Mouse (Mus musculus) gastrocnemius, postnatal 25 days (tissue): ENCODE results near the gene Sntb2. TPM values are rescaled to one million over a fixed set of nuclear protein-coding genes. Genes with fewer than 3 reads are reported as not detected.
"Not testable (repeated sequence)": the region's sequence is repeated elsewhere in the genome, so short reads cannot be mapped to it uniquely, and the experiment has no call there.

Source experiments
- DNase-seq: peaks from one replicate; pipeline ENCODE4 v3.0.0; 2022
- long read RNA-seq, 2 experiments: library from polyadenylated mRNA; stranded (forward); transcript quantifications; one replicate each; pipeline ENCODE4 v2.0.0; 2021
- total RNA-seq, 2 experiments: library from RNA; stranded (reverse); gene quantifications; 1 replicate in 1 of 2; 2 replicates in 1 of 2; pipeline ENCODE4 v1.2.3; 2021

Sntb2 gene
- total RNA-seq: 1 to 10 TPM; 6.1 to 6.9 TPM
- long read RNA-seq, experiment 1, partial matches to known transcripts: 0 of 1 reads
- long read RNA-seq, experiment 1, other reads (novel, unspliced or antisense): 1 of 1 reads
- long read RNA-seq, experiment 2, full-length matches to known transcripts: 2 of 3 reads
- long read RNA-seq, experiment 2, partial matches to known transcripts: 0 of 3 reads
- long read RNA-seq, experiment 2, other reads (novel, unspliced or antisense): 1 of 3 reads

DNA sequence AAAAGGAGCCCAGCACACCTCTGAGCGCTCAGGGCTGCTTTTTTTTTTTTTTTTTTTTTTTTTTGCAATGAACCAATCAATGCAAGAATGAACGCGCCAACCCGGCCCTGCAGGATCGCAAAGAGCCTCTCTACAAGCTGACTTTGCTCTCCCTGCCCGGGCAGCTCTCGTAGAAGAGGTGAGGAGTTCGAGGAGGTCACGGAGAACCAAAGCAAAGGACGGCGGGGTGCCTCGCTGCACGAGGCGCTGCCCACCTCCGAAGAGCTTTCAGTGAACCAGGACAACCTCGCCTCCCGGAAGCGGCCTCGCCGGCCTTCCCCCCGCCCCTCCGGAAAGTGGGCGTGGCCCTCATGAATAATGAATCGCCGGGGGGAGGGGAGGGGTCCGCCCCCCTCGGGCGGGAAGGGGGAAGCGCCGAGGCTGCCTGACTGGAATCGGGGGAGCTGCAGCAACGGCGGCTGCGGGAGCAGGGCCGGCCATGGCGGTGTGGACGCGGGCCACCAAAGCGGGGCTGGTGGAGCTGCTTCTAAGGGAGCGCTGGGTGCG is at the start of gene Sntb2:
Sntb2 (plus strand) TSS at position 427 of the 546 bp plus-strand sequence.
- DNase-seq: peak; percentile 94

DNA sequence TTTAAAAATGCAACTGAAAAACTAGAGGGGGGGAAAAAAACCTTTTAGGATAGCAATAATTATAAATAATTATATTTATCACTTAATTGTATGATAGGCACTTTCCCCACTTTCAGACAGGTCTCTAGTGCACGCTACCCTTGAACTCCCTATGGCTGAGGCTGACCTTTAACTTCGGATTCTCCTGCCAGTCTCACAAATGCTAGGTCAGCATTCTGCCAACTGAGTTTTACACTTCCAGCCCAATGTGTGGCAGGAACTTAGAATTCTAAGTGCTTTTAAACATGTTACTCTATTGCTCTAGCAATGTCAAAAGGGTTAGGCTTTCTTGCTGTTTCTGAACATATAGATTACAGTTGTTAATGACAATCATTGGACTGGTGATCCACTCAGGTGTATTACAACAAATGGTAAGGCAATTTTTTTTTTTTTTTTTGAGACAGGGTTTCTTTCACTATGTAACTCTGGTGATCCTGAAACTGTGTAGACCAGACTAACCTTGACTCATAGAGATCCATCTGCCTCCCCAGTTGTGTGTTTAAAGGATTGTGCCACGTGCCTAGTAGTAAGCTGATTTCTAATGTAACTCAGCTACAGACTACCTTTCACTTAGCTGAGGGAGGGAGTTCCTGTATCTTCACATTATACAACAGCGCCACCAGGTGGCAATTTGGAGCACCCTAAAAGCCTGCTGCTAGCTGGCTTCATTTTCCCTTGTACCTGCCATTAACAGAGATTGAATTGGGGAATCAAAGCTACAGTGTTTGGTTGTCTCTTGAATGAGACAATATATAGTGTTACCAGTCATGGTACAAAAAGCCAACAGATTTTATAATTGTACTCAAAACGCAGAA is 48.0 kb upstream of the Sntb2 start:
- DNase-seq: peak; percentile 40

DNA sequence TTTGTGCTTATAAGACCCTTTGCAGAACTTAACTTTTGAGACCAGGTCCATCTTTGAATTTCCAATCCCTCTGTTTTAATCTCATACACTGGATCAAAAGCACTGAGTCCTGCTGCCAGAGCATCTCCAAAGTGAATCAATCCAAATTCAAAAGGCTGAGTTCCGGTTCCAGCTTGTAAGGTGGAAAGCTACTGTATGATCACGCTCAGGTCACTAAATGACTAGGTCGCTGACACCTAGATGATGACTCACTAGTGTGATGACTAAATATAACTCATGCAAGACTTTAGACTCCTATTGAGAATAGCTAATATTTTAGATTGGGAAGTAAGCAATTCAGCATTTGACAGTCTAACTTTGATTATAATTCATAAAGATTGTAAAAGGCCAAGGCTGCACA is 46.7 kb upstream of the Sntb2 start:
- DNase-seq: no peak

DNA sequence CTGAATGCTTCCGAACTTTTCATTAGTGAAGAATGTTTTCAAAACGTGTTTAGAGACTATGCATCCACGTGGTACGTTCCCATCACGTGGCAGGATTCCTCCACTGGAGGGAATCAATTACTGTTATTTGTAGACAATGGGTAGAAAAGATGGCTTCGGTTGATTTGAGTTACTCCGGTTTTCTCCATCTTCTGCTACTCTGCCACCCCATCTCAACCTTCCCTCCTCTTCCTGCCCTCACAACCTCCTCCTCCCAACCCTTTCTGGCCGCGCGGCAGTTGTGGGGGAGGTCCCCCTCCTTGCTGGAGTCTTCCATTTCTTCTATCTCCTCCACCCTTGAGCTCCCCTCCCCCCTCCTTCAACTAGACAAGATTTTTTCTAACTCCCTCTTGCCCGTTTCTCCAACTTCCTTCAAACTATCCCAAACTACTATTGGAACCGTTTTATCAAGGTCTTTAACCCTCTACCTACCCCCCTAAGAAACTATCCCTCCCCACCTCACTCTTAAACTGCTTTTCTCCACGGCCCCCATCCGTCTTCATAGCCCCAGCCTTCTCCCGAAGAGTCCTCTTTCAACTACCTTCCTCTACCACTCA is 43.2 kb upstream of the Sntb2 start:
- no peak for DNase-seq

DNA sequence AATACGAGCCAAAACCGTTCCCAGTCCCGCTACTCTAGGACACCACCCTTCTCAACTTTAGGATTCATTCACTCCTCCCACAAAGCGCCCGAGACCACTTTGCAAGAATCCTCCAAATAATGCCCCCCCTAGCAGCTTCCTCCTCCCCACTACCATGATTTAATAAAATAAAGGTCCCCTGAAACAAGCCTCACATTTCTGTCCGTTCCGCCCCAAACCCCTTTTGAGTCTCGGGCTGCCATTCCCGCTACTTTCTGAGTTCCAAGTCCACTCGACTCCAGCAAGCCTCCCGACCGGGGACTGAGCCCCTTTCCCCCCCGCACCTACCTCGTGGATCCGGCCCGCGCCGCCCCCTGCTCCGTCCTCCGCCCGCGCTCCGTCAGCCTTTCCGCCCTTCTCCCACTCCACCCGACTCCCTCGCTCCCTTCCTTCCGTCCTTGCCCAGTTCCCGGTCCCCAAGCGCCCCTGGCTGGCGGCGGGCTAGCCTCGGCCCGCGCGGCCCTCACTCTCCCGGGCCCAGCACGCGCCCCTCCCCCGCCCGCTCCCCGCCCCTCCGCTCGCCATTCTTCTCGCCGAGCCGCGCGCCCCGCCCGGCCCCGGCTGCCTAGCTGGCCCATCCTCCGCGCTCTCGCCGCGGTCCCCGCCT is 42.6 kb upstream of the Sntb2 start:
- peak; percentile 50 for DNase-seq

DNA sequence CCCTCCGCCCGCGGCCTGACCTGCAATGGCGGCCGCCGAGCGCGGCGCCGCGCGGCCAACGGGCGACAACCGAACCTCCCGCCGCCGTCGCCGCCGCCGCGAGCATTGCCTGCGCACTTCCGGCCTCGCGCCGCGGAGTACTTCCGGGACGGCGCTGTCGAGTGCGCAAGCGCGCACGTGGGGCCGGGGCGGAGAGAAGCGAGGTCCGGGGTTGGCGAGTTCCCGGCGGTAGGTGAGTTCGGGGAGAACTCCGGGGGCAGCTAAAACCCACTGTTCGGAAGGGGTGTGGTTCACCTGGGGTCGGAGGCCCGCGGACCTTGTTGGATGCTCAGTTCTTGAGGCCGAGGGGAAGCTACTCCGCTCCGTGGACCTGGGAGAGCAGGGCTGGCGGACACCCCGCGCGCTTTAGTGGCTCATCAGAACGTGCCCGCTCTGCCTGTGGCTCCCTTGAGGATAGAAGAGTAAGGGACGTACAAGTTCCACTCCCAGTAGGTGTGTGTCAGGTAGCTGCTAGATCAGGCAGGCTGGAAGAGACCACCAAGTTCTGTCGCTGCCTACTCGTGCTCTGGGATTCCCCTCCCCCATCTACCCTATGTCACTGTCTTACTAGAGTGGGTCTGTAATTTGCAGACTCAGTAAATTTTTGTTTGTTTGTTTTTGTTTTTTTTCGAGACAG is 41.9 kb upstream of the Sntb2 start, which contains the start of gene Utp4:
Utp4 (plus strand) TSS at position 156 of the 676 bp plus-strand sequence.
- peak; percentile 86 for DNase-seq

DNA sequence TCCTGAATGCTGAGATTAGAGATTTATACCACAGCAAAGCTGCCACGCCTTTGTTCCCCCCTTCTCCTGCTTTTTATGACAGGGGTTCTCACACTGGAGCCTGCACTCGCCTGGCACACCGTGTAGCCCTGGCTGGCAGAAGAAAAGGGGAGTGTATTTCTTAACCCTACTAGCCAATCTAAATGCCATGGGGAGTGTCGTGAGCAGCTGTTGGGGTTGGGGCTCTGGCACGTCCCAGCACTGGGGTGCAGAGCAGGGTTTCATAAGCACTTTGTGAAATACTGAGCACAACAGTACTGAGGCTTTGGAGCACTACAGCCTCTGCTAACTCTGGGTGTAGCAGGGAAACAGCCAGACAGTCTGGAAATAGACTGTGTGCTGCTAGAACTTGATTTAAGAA is 36.1 kb upstream of the Sntb2 start:
- no peak for DNase-seq

DNA sequence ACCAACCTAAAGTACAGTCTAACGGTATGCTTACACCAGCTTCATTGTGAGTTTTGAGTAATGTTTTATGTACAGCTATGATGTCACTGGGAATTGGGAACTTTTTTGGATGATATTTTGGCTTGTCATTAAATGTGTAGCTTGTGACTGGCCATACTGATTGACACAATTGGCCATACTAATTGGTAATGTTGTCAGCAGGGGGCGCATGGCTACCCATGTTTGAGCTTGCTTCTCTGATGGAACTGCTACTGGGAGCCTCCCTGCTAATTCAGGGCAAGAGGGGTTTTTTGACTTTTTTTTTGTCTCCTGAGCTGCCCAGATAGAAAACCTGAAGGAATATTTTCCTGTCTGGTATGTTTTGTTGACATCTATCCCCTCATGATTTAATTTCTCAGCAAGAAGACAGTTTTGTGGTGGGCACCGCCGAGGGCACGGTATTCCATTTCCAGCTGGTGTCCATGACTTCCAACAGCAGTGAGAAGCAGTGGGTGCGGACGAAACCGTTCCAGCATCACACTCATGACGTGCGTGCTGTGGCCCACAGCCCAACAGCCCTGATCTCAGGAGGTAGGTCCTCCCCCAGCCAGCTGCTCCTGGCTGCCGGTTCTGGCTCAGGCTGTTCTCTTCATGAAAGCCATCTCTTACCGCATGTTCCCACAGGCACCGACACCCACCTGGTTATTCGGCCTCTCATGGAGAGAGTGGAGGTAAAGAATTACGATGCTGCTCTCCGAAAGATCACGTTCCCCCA is 29.6 kb upstream of the Sntb2 start:
- peak; percentile 52 for DNase-seq

DNA sequence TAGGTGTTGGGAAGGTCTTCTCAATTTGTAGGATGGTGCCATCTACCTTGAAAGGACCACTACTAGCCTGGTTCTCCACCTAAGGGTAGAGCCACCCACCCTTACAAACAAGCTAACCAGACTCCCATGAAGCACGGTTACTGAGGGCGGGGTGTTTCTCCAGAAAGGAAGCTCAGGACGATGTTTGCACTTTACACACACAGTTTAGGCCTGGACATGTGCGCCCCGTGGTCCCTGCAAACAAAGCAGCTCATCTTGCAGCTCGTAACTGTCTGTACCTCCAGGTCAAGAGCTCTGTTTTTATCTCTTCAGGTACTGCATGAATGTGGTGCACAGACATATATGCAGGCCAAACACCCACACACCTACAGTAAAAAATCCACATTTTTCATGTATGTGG is 28.9 kb upstream of the Sntb2 start:
- no peak for DNase-seq

DNA sequence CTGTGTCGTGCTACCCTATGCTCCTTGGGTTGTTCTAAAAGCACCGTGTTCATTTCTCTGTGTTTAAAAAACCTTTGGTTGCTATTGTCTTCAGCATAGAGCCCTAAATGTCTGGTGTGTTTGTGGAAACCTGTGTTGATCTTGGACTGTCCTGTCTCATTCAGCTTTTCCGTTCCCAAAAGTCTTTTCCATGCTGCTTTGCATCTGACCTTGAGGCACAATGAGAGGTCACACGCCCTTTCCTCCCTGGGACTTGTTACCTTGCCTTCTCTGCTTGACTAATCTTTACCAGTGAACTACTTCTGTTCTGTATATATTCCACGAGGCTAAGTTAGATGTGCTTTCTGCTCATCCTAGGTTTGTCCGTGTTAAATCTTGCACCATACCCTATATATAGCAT is 28.1 kb upstream of the Sntb2 start:
- no peak for DNase-seq

DNA sequence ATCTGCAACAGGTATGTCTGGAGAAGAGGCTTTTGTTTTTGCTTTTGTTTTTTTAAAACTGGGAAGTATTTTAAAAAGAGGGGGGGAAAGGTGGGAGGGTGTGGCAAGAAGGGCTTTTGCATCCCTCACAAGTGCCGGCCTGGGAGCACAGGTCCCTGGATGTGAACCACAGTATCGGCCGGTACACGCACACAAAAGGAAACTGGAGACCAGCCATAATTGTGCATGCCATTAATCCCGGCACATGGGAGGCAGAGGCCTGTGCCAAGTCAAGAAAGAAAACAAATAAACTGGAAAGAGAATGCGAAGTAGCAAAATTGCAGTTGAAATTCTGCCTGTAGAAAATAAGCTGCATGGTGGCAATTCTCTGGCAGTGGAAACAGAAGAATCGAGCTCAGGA is 27.3 kb upstream of the Sntb2 start:
- no peak for DNase-seq

DNA sequence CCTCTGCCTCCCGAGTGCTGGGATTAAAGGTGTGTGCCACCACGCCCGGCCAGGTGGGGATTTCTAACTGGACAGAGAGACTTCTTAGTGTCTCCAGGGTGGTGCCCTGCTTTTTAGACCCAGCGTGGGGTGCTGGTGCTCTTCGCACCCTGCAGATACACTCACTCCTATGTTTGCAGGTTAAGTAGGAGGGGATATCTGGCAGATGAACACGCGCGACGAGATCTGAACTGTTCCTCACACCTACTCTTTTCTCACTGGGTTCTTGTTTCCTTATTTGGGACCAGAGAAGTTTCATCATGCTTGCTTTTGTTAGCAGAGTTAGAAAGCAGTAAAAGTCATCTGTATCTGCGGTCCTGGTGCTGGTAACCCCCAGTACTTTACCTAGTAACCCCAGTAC is 21.9 kb upstream of the Sntb2 start:
- no peak for DNase-seq

DNA sequence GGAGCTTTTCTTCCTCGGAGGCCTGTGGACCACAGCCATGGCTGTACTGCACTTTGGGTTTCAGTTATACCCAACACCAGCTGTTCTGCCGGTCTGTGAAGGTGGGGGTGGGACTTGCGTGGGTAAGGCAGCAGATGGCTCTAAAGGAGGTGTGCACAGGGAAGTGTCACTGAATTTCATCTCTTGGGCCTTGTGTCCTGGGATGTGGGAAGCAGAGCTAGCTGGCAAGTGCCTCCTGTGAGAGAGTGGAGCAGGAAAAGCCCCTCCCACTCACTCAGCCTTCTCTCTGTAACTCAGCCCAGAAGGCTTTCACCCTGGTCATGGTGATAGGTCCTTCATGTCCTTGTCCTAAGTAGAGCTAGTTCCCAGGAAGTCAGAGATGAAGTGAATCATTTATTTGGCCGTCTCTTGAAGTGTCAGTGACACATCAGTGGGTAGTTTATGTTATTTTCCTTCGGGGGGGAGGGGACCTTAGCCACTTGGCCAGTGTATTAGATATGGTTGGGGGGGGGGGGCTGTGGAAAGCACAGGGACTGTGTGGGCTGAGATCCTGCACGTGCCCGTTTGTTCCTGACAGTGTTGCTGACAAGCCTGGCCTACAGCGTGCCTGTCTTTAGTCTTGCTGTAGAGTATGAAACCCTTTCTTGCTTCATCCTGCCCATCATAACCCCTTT is 15.7 kb upstream of the Sntb2 start:
- DNase-seq: no peak

DNA sequence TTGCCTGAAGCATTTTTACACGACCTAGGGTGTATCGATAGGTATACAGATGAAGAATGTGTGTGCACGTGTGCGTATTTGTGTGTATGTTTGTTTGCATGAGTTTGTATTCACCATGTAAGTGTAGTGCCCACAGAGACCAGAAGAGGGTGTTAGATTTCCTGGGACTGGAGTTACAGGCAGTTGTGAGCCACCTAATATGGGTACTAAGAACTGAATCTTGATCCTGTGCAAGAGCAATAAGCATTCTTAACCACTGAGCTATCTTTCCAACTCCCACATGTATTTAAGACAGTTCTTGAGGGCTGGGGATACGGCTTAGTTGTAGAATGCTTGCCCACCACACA is 15.2 kb upstream of the Sntb2 start:
- no peak for DNase-seq

DNA sequence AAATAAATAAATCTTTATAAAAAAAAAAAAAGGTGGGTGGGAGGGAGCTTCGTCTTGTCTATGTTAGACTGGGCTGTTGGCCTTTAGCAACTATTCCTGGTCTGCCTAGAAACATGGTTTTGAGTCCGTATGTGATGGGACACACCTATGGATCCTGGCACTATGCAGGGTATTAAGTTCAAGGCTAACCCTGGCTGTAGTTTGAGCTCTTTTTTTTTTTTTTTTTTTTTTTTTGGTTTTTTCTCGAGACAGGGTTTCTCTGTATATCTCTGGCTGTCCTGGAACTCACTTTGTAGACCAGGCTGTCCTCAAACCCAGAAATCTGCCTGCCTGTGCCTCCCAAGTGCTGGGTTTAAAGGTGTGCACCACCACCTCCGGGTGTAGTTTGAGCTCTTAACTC is 11.5 kb upstream of the Sntb2 start:
- DNase-seq: no peak

DNA sequence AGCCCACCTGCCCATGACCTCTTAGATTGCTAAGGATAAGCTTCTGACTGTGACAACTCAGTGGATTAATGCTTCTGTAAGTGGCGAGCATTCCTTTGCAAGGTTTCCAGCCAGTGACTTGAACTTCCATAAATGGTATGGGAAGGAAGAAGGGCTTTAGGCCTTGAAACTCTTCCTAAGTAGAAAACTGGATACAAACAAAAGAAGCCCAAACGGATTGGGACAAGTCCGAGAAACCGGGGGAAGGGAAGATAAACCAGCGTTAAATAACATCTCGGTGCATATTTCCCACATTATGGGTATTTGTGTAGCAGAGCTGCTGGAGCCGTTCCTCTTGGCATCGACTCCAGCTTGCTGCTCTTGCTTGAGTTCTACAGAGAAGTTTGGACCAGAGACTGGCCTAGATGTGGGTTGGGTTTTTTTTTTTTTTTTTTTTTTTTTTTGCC is 10.6 kb upstream of the Sntb2 start:
- peak; percentile 14 for DNase-seq

DNA sequence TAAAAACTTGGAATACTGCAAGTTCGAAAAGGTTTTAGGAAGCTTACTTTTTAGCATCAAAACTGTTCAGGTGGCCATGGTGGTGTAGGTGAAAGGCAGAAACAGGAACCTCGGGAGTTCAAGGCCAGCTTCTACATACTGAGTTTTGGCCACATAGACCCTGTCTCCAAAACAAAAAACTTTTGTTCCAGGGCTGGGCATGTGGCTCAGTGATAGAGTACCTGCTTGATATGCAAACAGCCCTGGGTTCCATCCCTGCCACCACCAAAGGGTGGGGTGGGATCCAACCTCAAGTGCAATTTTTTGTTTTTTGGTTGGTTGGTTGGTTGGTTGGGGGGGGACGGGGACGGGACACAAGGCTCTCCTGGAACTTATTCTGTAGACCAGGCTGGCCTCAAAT is 10.1 kb upstream of the Sntb2 start:
- DNase-seq: no peak

DNA sequence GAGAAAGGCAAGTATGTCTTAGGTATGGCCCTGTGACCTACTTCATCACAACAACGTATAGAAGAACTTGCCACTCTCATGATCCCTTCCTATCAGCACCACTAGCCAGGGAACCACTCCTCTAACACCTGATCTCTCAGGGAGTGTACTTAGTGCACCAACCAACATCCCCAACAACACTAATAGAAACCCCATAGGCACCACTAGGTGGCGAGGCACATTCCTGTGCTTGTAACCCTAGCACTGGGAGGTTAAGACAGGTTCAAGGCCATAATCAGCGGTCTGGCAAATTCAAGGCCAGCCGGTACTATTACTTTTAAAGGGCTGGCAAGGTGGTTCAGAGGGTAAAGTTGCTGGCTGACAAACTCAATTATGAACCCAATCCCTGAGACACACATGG is 8.3 kb upstream of the Sntb2 start:
- DNase-seq: no peak

DNA sequence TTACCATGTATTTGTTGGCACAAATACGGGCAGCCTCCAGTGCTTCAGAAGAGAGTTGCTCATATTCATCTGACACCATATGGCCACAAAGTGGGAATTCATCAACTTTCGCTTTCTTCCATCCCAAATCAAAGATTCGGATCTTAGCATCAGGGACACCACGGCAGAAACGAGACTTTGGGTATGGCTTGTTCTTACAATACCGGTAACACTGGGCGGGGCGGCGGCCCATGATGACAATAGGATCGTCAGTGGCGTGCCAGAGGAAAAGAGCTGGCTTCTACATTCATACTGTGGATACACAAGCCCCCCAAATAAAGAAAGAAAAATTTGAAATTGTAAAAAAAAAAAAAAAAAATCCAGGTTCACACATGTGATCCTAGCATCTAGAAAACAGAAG is 7.4 kb upstream of the Sntb2 start:
- DNase-seq: not testable (repeated sequence)

DNA sequence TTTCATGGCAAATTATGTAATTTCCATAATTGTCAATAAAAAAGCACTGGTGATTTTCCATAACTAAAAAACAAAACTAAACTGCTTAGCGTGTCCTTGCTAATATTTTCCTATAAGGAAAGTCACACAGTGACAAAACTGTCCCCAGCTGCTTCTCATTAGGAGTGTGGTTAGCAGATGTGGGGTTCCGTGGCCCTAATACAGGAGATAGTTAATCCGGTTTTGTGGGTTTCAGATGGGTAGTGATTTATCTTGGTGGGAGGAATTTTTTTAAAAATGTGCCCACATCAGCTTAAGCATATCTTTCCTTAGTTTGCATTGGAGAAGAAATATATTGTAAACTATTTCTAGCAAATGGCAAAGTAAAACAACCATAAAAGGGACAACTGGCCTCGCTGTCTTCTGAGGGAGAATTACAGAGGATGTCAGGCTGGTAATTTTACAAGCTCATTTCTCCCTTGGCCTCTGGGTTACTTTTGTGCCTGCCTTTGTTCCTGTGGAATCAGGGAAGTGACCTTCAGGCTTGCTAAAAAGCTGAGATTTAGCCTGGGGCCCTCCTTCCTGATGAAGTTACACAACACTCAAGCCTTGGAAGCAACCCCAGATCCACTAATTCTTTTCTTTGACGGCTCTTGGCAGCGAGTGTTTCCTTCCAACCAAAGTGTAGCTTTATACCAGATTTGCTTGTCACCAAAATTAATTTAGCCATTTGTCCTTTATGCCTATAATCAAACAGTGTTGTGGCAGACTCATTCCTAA is 6.2 kb upstream of the Sntb2 start:
- peak; percentile 46 for DNase-seq
